Mouse (Mus musculus) cortical plate, adult 2 months (tissue): ENCODE results near the gene Pabpn1l.

Source experiments
- CTCF ChIP-seq: fragments of 200-500 bp; IDR thresholded peaks from 2 replicates; pipeline ENCODE4 v1.5.1; 2011; ENCODE audit warnings: mild to moderate bottlenecking, control low read depth, low read length; ENCODE audit not compliant: insufficient read depth; ENCODE audit errors: extremely low read depth
- POLR2A ChIP-seq: fragments of 200-500 bp; IDR thresholded peaks from 2 replicates; pipeline ENCODE4 v1.6.1; 2011; ENCODE audit warnings: mild to moderate bottlenecking, low read length, control low read depth; ENCODE audit not compliant: insufficient read depth; ENCODE audit errors: extremely low read depth

GRCm38 (mm10) chr8:122576648-122577022 lies 45.9 kb downstream of the Pabpn1l start, which contains the start of gene Aprt:
- TF ChIP-seq CTCF (no peak), POLR2A (peak; percentile 85; the same call in 1 of the 2 replicates)
